Mouse (Mus musculus): ENCODE data around the gene Olfr311. TPM values are rescaled to one million over a fixed set of nuclear protein-coding genes. Genes with fewer than 3 reads are reported as not detected.
"Not testable (repeated sequence)": the region's sequence is repeated elsewhere in the genome, so short reads cannot be mapped to it uniquely, and the experiment has no call there.

The Olfr311 gene
- polyA plus RNA-seq (2012; ENCODE audit: insufficient read depth, insufficient read length, missing spikeins): not detected in 2 replicates

- H3K4me3 ChIP-seq (ENCODE audit: insufficient read depth, low read depth, low read length); H3K27ac ChIP-seq (replicated peaks; ENCODE audit: low read depth, low read length); H3K4me1 ChIP-seq (ENCODE audit: control insufficient read depth, insufficient read depth, insufficient read length, low read length): not testable (repeated sequence)
These were observed at the start of gene Olfr311 for GRCm38 (mm10) chr11:58838951-58839350. TSS of gene Olfr311 (plus strand) at chr11:58839251.

GRCm38 (mm10) chr11:58789532-58789931 lies 49.5 kb upstream of the Olfr311 start:
- Histone ChIP-seq H3K4me1 (ENCODE audit: control insufficient read depth, insufficient read depth, insufficient read length, low read length) (no peaks in the 10 kb centered on the region), H3K4me3 (ENCODE audit: insufficient read depth, low read depth, low read length) (no peak overlapping the region), H3K27ac (replicated peaks; ENCODE audit: low read depth, low read length) (no peak overlapping the region)

DNA sequence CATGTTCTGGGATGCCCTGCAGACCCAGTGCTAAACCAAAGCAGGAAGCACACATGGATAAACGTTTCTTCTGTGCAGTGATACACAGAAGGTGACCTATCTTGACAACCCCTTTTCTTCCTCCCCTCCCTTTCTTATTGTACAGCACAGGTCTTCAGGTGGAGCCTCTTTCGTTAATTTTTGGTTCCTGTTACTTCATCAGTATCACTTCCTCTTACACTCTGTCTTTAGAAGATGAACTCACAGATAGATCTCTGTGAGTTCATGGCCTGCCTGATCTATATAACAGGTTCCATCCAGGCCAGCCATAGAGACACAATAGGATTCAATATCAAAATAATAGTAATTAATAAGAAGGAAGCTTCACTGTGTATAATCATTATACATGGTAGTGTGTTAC lies 49.0 kb upstream of the Olfr311 start:
- Histone ChIP-seq H3K27ac (replicated peaks; ENCODE audit: low read depth, low read length) (no peak overlapping the region), H3K4me3 (ENCODE audit: insufficient read depth, low read depth, low read length) (no peak overlapping the region), H3K4me1 (ENCODE audit: control insufficient read depth, insufficient read depth, insufficient read length, low read length) (no peaks in the 10 kb centered on the region)

- H3K27ac ChIP-seq (replicated peaks; ENCODE audit: low read depth, low read length): no peak overlapping the region
- no peak overlapping the region for H3K4me3 ChIP-seq (ENCODE audit: insufficient read depth, low read depth, low read length)
- no peaks in the 10 kb centered on the region for H3K4me1 ChIP-seq (ENCODE audit: control insufficient read depth, insufficient read depth, insufficient read length, low read length)
These were observed 48.4 kb upstream of the Olfr311 start for GRCm38 (mm10) chr11:58790646-58791045.

- no peaks in the 10 kb centered on the region for H3K4me1 ChIP-seq (ENCODE audit: control insufficient read depth, insufficient read depth, insufficient read length, low read length)
- no peak overlapping the region for H3K27ac ChIP-seq (replicated peaks; ENCODE audit: low read depth, low read length)
- no peak overlapping the region for H3K4me3 ChIP-seq (ENCODE audit: insufficient read depth, low read depth, low read length)
These were observed 43.2 kb upstream of the Olfr311 start for GRCm38 (mm10) chr11:58795856-58796255.

- no peak overlapping the region for H3K4me3 ChIP-seq (ENCODE audit: insufficient read depth, low read depth, low read length)
- H3K27ac ChIP-seq (replicated peaks; ENCODE audit: low read depth, low read length): no peak overlapping the region
- no peaks in the 10 kb centered on the region for H3K4me1 ChIP-seq (ENCODE audit: control insufficient read depth, insufficient read depth, insufficient read length, low read length)
These were observed 42.2 kb upstream of the Olfr311 start for GRCm38 (mm10) chr11:58796850-58797249.

DNA sequence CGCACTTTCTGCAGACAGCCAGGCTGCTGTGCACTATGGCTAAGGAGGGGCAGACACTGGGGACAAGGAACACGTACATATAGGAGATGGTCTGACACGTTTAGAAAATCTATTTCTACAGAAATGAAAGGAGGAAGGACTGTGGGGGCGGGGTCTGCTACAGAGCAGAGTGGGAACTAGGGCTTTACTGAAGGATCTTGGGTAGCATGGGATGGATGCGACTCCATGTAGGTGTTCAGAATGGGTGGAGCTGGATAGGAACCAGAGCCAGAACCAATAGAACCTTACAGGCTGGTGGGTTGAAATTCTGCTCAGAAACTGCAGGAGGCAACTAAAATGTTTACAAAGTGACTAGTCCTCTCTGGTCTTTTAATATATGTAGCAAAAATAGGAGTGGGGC lies 39.3 kb upstream of the Olfr311 start:
- no peak overlapping the region for H3K4me3 ChIP-seq (ENCODE audit: insufficient read depth, low read depth, low read length)
- no peak overlapping the region for H3K27ac ChIP-seq (replicated peaks; ENCODE audit: low read depth, low read length)

GRCm38 (mm10) chr11:58801558-58802228 lies 37.4 kb upstream of the Olfr311 start, which contains the start of gene Fam183b:
TSS of gene Fam183b (minus strand) at chr11:58801960.
- no peak within 1 kb of the TSS for H3K27ac ChIP-seq (replicated peaks; ENCODE audit: low read depth, low read length)
- no peak within 1 kb of the TSS for H3K4me3 ChIP-seq (ENCODE audit: insufficient read depth, low read depth, low read length)
- H3K4me1 ChIP-seq (ENCODE audit: control insufficient read depth, insufficient read depth, insufficient read length, low read length): no peaks in the 10 kb centered on the region

More for the DNA sequence above, 39.3 kb upstream of the Olfr311 start:
- no peaks in the 10 kb centered on the region for H3K4me1 ChIP-seq (ENCODE audit: control insufficient read depth, insufficient read depth, insufficient read length, low read length)

- Histone ChIP-seq H3K27ac (replicated peaks; ENCODE audit: low read depth, low read length) (no peak overlapping the region), H3K4me1 (ENCODE audit: control insufficient read depth, insufficient read depth, insufficient read length, low read length) (no peaks in the 10 kb centered on the region), H3K4me3 (ENCODE audit: insufficient read depth, low read depth, low read length) (no peak overlapping the region)
These were observed 35.2 kb upstream of the Olfr311 start for GRCm38 (mm10) chr11:58803871-58804270.

DNA sequence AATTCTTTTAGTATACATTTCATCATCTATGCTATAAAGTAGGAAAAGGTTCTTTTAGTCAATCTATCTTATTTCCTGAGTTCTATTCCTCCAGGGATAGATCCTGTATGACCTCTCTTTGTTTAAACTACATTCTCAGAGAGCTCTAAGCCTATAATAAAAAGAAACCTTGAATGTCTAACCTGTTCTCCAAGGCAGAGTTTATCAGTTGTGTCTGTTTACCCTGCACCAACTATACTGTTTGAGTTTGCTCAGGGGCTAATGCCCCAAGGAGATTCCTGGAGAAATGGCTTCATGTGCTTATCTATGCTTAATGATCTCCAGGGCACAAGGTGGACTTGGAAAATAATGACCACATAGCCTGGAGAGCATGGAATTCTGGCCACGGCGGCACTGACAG lies 34.7 kb upstream of the Olfr311 start:
- Histone ChIP-seq H3K4me3 (ENCODE audit: insufficient read depth, low read depth, low read length) (no peak overlapping the region), H3K27ac (replicated peaks; ENCODE audit: low read depth, low read length) (no peak overlapping the region), H3K4me1 (ENCODE audit: control insufficient read depth, insufficient read depth, insufficient read length, low read length) (no peaks in the 10 kb centered on the region)

GRCm38 (mm10) chr11:58812001-58812400 lies 27.1 kb upstream of the Olfr311 start:
- Histone ChIP-seq H3K27ac (replicated peaks; ENCODE audit: low read depth, low read length) (no peak overlapping the region), H3K4me3 (ENCODE audit: insufficient read depth, low read depth, low read length) (no peak overlapping the region), H3K4me1 (ENCODE audit: control insufficient read depth, insufficient read depth, insufficient read length, low read length) (no peaks in the 10 kb centered on the region)

- H3K27ac ChIP-seq (replicated peaks; ENCODE audit: low read depth, low read length); H3K4me3 ChIP-seq (ENCODE audit: insufficient read depth, low read depth, low read length); H3K4me1 ChIP-seq (ENCODE audit: control insufficient read depth, insufficient read depth, insufficient read length, low read length): not testable (repeated sequence)
These were observed 24.4 kb upstream of the Olfr311 start, which contains the start of gene Olfr313 for GRCm38 (mm10) chr11:58814700-58815099. TSS of gene Olfr313 (plus strand) at chr11:58815000.

- no peaks in the 10 kb centered on the region for H3K4me1 ChIP-seq (ENCODE audit: control insufficient read depth, insufficient read depth, insufficient read length, low read length)
- no peak overlapping the region for H3K27ac ChIP-seq (replicated peaks; ENCODE audit: low read depth, low read length)
- H3K4me3 ChIP-seq (ENCODE audit: insufficient read depth, low read depth, low read length): no peak overlapping the region
These were observed 23.4 kb upstream of the Olfr311 start for GRCm38 (mm10) chr11:58815676-58816075.

DNA sequence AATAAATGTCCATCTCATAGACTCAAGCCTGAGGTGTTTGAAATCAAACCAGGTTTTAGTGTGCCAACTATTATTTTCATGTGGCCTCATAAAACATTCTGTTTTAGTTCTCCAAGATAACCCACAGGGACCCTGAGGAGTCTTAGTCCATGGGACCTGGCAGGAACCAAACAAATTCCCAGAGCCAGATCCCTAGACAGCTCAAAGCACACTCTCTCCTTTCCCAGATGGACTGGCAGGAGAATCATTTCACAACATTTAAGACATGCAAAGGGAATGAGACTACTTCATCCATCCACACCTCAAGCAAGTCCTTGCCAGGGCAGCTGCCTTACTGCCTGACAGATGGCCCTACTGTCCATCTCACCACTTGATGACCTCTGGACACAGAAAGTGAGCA lies 10.1 kb upstream of the Olfr311 start, which contains the start of gene Olfr312:
Gene Olfr312, plus strand, starts transcription at position 301 of the 400 bp plus-strand sequence.
- H3K4me3 ChIP-seq (ENCODE audit: insufficient read depth, low read depth, low read length); H3K27ac ChIP-seq (replicated peaks; ENCODE audit: low read depth, low read length); H3K4me1 ChIP-seq (ENCODE audit: control insufficient read depth, insufficient read depth, insufficient read length, low read length): not testable (repeated sequence)

DNA sequence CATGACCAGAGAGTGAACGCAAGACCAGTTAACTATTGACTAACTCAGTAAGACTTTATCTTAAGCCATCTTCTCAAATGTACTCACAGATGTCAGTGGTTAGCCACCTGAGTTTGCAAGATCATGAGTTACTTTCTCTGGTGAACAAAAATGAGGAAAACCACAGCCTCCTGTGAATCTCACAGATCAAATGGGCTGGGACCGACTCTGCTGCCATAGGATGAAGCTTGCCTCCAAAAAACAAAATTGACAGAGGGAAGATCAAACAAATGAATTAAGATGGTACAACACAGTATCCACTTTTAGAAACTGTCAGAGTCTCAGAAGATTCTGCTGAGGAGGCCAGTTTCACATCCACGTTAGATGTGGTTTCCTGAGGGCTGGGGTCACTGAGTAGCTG lies 9.3 kb upstream of the Olfr311 start:
- Histone ChIP-seq H3K4me3 (ENCODE audit: insufficient read depth, low read depth, low read length) (no peak overlapping the region), H3K4me1 (ENCODE audit: control insufficient read depth, insufficient read depth, insufficient read length, low read length) (no peaks in the 10 kb centered on the region)

GRCm38 (mm10) chr11:58832541-58832940 lies 6.5 kb upstream of the Olfr311 start:
- not testable (repeated sequence) for H3K4me3 ChIP-seq (ENCODE audit: insufficient read depth, low read depth, low read length); H3K4me1 ChIP-seq (ENCODE audit: control insufficient read depth, insufficient read depth, insufficient read length, low read length); H3K27ac ChIP-seq (replicated peaks; ENCODE audit: low read depth, low read length)

More for the DNA sequence above, 9.3 kb upstream of the Olfr311 start:
- no peak overlapping the region for H3K27ac ChIP-seq (replicated peaks; ENCODE audit: low read depth, low read length)

All from brown adipose tissue, adult 24 weeks (tissue).